Mouse (Mus musculus) bone marrow macrophage, adult 2 months (primary cell): Measurements from ENCODE around the gene Gm10972. TPM values are rescaled to one million over a fixed set of nuclear protein-coding genes. Genes with fewer than 3 reads are reported as not detected.
"Not testable (repeated sequence)": the region's sequence is repeated elsewhere in the genome, so short reads cannot be mapped to it uniquely, and the experiment has no call there.

Experiments
- H3K27ac ChIP-seq: 2 replicates; pipeline ENCODE4 v1.5.1; 2012; ENCODE audit warnings: low read depth, low read length; ENCODE audit not compliant: insufficient read depth
- H3K4me1 ChIP-seq: 2 replicates; pipeline ENCODE4 v1.6.1; 2012; ENCODE audit warnings: low read length; ENCODE audit not compliant: control insufficient read depth, insufficient read depth
- H3K4me3 ChIP-seq: 2 replicates; pipeline ENCODE4 v1.5.1; 2012; ENCODE audit warnings: mild to moderate bottlenecking, low read length, moderate library complexity; ENCODE audit not compliant: insufficient read depth
- CTCF ChIP-seq: IDR thresholded peaks from 2 replicates; pipeline ENCODE4 v1.5.1; 2012; ENCODE audit warnings: low read depth, mild to moderate bottlenecking, low read length, moderate library complexity
- POLR2A ChIP-seq: IDR thresholded peaks from 2 replicates; pipeline ENCODE4 v1.6.1; 2012; ENCODE audit warnings: mild to moderate bottlenecking, low read depth, low read length, borderline replicate concordance
- polyA plus RNA-seq: library from polyadenylated mRNA; stranded (reverse); fragments of >200 nt; gene quantifications from 2 replicates; pipeline ENCODE4 v1.2.4, GENCODE M21; 2012; ENCODE audit not compliant: missing spikeins, insufficient read depth, insufficient read length

Gene Gm10972
- not detected in 2 replicates for polyA plus RNA-seq

- H3K4me3 ChIP-seq, H3K4me1 ChIP-seq, H3K27ac ChIP-seq: not testable (repeated sequence)
Measured at GRCm38 (mm10) chr3:94642495-94643162, at the start of gene Gm10972. Gene Gm10972, plus strand, starts transcription at chr3:94643112.

GRCm38 (mm10) chr3:94595871-94596287 is 47.0 kb upstream of the Gm10972 start:
- Histone ChIP-seq H3K4me3 (no peak overlapping the region), H3K27ac (no peak overlapping the region), H3K4me1 (peaks cover 3% of the 10 kb centered on the region; the same call in 1 of the 2 replicates)
- TF ChIP-seq CTCF = no peak
- TF ChIP-seq POLR2A = no peak

GRCm38 (mm10) chr3:94597224-94597779 is 45.6 kb upstream of the Gm10972 start:
- Histone ChIP-seq H3K27ac (no peak overlapping the region), H3K4me1 (peaks cover 2% of the 10 kb centered on the region; the same call in 1 of the 2 replicates), H3K4me3 (no peak overlapping the region)
- TF ChIP-seq CTCF (no peak), POLR2A (no peak)

- Histone ChIP-seq H3K4me1 (peaks cover 2% of the 10 kb centered on the region; the same call in 1 of the 2 replicates), H3K4me3 (no peak overlapping the region), H3K27ac (no peak overlapping the region)
- no peak for TF ChIP-seq POLR2A
- TF ChIP-seq CTCF = no peak
Measured at GRCm38 (mm10) chr3:94601959-94602358, 41.0 kb upstream of the Gm10972 start.

GRCm38 (mm10) chr3:94609621-94610020 is 33.3 kb upstream of the Gm10972 start:
- no peak overlapping the region for H3K4me3 ChIP-seq
- H3K4me1 ChIP-seq = peaks cover 37% of the 10 kb centered on the region
- TF ChIP-seq POLR2A (no peak), CTCF (no peak)
- H3K27ac ChIP-seq = peak overlapping the region; percentile 94; the same call in 1 of the 2 replicates

GRCm38 (mm10) chr3:94610581-94610980 is 32.3 kb upstream of the Gm10972 start:
- H3K4me3 ChIP-seq = no peak overlapping the region
- peak overlapping the region; percentile 94 for H3K27ac ChIP-seq
- peaks cover 37% of the 10 kb centered on the region for H3K4me1 ChIP-seq
- TF ChIP-seq CTCF (no peak), POLR2A (no peak)

GRCm38 (mm10) chr3:94611343-94611742 is 31.6 kb upstream of the Gm10972 start:
- Histone ChIP-seq H3K4me1 (peaks cover 37% of the 10 kb centered on the region), H3K4me3 (no peak overlapping the region), H3K27ac (peak overlapping the region; percentile 94)
- no peak for TF ChIP-seq CTCF
- TF ChIP-seq POLR2A = no peak

GRCm38 (mm10) chr3:94611834-94612233 is 31.1 kb upstream of the Gm10972 start:
- H3K4me1 ChIP-seq = peaks cover 37% of the 10 kb centered on the region
- H3K4me3 ChIP-seq = no peak overlapping the region
- TF ChIP-seq CTCF (no peak), POLR2A (no peak)
- peak overlapping the region; percentile 94 for H3K27ac ChIP-seq

- Histone ChIP-seq H3K4me3 (no peak overlapping the region), H3K27ac (peak overlapping the region; percentile 94), H3K4me1 (peaks cover 37% of the 10 kb centered on the region)
- TF ChIP-seq POLR2A = no peak
- TF ChIP-seq CTCF = no peak
Measured at GRCm38 (mm10) chr3:94612274-94612673, 30.6 kb upstream of the Gm10972 start.

- Histone ChIP-seq H3K4me1 (peaks cover 37% of the 10 kb centered on the region), H3K27ac (peak overlapping the region; percentile 94), H3K4me3 (no peak overlapping the region)
- no peak for TF ChIP-seq POLR2A
- TF ChIP-seq CTCF = no peak
Measured at GRCm38 (mm10) chr3:94613258-94613878, 29.5 kb upstream of the Gm10972 start.
